Mouse (Mus musculus): Measurements from ENCODE around the gene Aimp2.

- TF ChIP-seq POLR2A (IDR thresholded peaks at IDR 0.05; ENCODE audit: insufficient read depth, low read depth, low read length) (no peak), CTCF (IDR thresholded peaks at IDR 0.05) (no peak)
Observed at GRCm38 (mm10) chr5:143932831-143933230, 23.2 kb upstream of the Aimp2 start, which contains the start of gene Rsph10b.

All from heart, adult 2 months (tissue).